Mouse (Mus musculus): ENCODE measurements around the gene Gm20388.

GRCm38 (mm10) chr8:120484460-120484859 is 573.8 kb downstream of the Gm20388 start:
- TF ChIP-seq CTCF (IDR thresholded peaks at IDR 0.05; ENCODE audit: borderline replicate concordance, extremely low read depth, insufficient read depth, insufficient read length) (no peak), POLR2A (IDR thresholded peaks at IDR 0.05; ENCODE audit: borderline replicate concordance, extremely low read depth, insufficient read depth, insufficient read length, poor library complexity, severe bottlenecking) (no peak)

Data from brain, embryonic 14.5 days (tissue).